Mouse (Mus musculus) liver, postnatal 0 days (tissue): ENCODE measurements around the gene Mpped1.

Experiments
- CTCF ChIP-seq: sonication (generic); IDR thresholded peaks from 2 replicates; pipeline ENCODE4 v1.5.1; 2016; ENCODE audit warnings: antibody characterized with exemption, low read depth
- EP300 ChIP-seq: IDR thresholded peaks from 2 replicates; pipeline ENCODE4 v1.6.1; 2016; ENCODE audit warnings: antibody characterized with exemption, low read depth, mild to moderate bottlenecking

- TF ChIP-seq CTCF (no peak), EP300 (no peak)
Observed at GRCm38 (mm10) chr15:83894261-83894660, 115.0 kb downstream of the Mpped1 start.
